Mouse (Mus musculus): ENCODE measurements around the gene Gm3072. TPM values are rescaled to one million over a fixed set of nuclear protein-coding genes. Genes with fewer than 3 reads are reported as not detected.

The Gm3072 gene
- total and polyA plus RNA-seq, 2 experiments from 2014 or later: not detected

Other genes starting within 250 kb of the Gm3072 start
- gene Gm7945, start 238.2 kb downstream of the Gm3072 start, total RNA-seq (2014; rRNA removed): not detected in 2 replicates
- gene Gm7945, start 238.2 kb downstream of the Gm3072 start, polyA plus RNA-seq (2015; fragmentation: Nextera tagmentation; extraction: Ambion mirVana): 0.13 TPM in 1 of 2 replicates, not detected in the other
- gene Gm6482, start 216.3 kb downstream of the Gm3072 start, total RNA-seq (2014; rRNA removed): not detected in 2 replicates
- gene Gm6482, start 216.3 kb downstream of the Gm3072 start, polyA plus RNA-seq (2015; fragmentation: Nextera tagmentation; extraction: Ambion mirVana): not detected in 2 replicates
- not detected in 2 replicates for gene Gm7954, start 171.1 kb downstream of the Gm3072 start, total RNA-seq (2014; rRNA removed)
- gene Gm7954, start 171.1 kb downstream of the Gm3072 start, polyA plus RNA-seq (2015; fragmentation: Nextera tagmentation; extraction: Ambion mirVana): not detected in 2 replicates
- gene Gm3486, start 135.1 kb downstream of the Gm3072 start, total RNA-seq (2014; rRNA removed): not detected in 2 replicates
- not detected in 2 replicates for gene Gm3486, start 135.1 kb downstream of the Gm3072 start, polyA plus RNA-seq (2015; fragmentation: Nextera tagmentation; extraction: Ambion mirVana)
- not detected in 2 replicates for gene Gm7970, start 69.0 kb downstream of the Gm3072 start, total RNA-seq (2014; rRNA removed)
- gene Gm7970, start 69.0 kb downstream of the Gm3072 start, polyA plus RNA-seq (2015; fragmentation: Nextera tagmentation; extraction: Ambion mirVana): not detected in 2 replicates
- gene 1700049E17Rik2, start 51.4 kb downstream of the Gm3072 start, total RNA-seq (2014; rRNA removed): not detected in 2 replicates
- gene 1700049E17Rik2, start 51.4 kb downstream of the Gm3072 start, polyA plus RNA-seq (2015; fragmentation: Nextera tagmentation; extraction: Ambion mirVana): not detected in 2 replicates
- gene Gm3676, start 21.9 kb upstream of the Gm3072 start, total RNA-seq (2014; rRNA removed): not detected in 2 replicates
- gene Gm3676, start 21.9 kb upstream of the Gm3072 start, polyA plus RNA-seq (2015; fragmentation: Nextera tagmentation; extraction: Ambion mirVana): not detected in 2 replicates
- not detected in 2 replicates for gene Gm8068, start 77.3 kb upstream of the Gm3072 start, total RNA-seq (2014; rRNA removed)
- gene Gm8068, start 77.3 kb upstream of the Gm3072 start, polyA plus RNA-seq (2015; fragmentation: Nextera tagmentation; extraction: Ambion mirVana): not detected in 2 replicates
- not detected in 2 replicates for gene Gm7929, start 126.0 kb upstream of the Gm3072 start, total RNA-seq (2014; rRNA removed)
- not detected in 2 replicates for gene Gm7929, start 126.0 kb upstream of the Gm3072 start, polyA plus RNA-seq (2015; fragmentation: Nextera tagmentation; extraction: Ambion mirVana)
- not detected in 2 replicates for gene Gm47189, start 147.8 kb upstream of the Gm3072 start, total RNA-seq (2014; rRNA removed)
- not detected in 2 replicates for gene Gm47189, start 147.8 kb upstream of the Gm3072 start, polyA plus RNA-seq (2015; fragmentation: Nextera tagmentation; extraction: Ambion mirVana)